Mouse (Mus musculus): ENCODE results near the gene Derl2. TPM values are rescaled to one million over a fixed set of nuclear protein-coding genes. Genes with fewer than 3 reads are reported as not detected.
A peak's percentile ranks its signal among the peaks of the same experiment; 100 is the strongest.

Gene Derl2
- polyA plus RNA-seq, 1 experiment from 2014 or later: 41.4 TPM

DNA sequence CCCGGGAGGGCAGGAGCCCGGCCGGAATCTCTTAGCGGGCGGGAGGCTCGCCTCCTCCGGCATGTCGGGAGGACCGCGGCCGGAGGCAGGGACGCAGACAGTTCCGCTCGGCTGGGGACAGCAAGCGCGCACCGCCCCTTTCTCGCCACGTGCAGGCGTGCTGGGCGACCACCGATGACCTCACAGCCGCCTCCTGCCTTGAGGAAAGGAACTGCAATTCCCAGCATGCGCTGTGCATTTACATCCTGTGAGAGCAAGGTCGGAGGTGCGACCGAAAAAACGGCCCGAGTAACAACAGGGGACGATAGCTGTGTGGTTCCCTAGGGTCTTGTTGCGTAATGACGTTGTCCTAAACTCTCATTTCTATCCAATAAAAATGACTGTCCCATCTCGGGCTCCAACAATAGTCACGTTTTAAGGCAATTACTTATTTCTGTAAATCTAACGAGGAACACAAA is 15.3 kb downstream of the Derl2 start, which contains the start of gene Dhx33:
TSS of gene Dhx33 (minus strand) at position 122 of the 458 bp plus-strand sequence.
- Histone ChIP-seq H3K9me3 (ENCODE audit: control insufficient read depth, low read length) (no peaks in the 10 kb centered on the region), H3K4me3 (ENCODE audit: low read depth, low read length) (peak within 1 kb of the TSS; percentile 96)
- WGBS: under 1% methylated on average over 27 of the region's 35 CpGs

DNA sequence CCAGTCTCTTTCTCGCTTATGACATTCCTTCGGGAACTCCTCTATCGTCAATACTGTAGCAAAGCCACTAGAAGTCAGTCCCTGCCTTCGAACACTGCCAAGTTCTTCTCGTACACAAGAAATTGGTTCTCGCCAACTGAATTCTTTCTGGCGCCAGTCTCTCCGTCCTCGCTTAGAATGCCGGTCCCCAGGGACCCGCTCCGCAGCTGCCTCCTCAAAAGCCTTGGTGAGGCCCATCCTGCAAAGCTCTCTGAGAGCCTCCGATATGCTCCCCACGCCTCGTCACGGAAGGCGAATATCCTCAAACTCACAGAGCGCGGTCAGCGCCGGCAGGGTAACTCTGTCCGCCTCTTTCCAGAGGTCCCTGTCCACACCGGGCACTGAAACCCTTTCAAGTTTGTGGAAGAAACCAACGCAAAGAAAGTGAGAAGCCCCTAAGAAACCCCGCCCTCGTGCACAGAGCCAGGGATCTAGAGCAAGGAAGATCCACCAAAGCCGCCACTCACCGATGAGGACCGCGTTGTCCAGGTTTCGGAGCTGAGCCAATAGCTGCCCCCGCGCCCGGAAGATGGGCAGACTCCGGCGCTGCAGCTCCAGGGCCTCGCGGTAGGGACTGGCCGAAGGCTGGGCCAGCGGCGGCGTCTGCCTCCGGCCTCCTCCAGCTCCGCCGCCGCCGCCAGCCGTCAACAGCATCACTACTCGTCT is 15.9 kb downstream of the Derl2 start:
- under 1% methylated on average over 39 of the region's 49 CpGs for WGBS
- H3K27me3 ChIP-seq (replicated peaks; ENCODE audit: control insufficient read depth, insufficient read depth, low read length): no peaks in the 10 kb centered on the region
- H3K4me3 ChIP-seq (ENCODE audit: low read depth, low read length): peak overlapping the region; percentile 96
- H3K36me3 ChIP-seq (ENCODE audit: control insufficient read depth, insufficient read depth, low read length): peaks cover 23% of the 10 kb centered on the region
- peak overlapping the region; percentile 69 for H3K4me2 ChIP-seq (ENCODE audit: low read depth, low read length)
- DNase-seq (ENCODE audit: low spot score): peak; percentile 76
- H3K9ac ChIP-seq (ENCODE audit: low read depth, low read length): peak overlapping the region; percentile 74
- ATAC-seq (ENCODE audit: low read depth): peak; percentile 76
- H3K27ac ChIP-seq (replicated peaks; ENCODE audit: low read depth, low read length): peak overlapping the region; percentile 54
- H3K9me3 ChIP-seq (ENCODE audit: control insufficient read depth, low read length): no peaks in the 10 kb centered on the region
- H3K4me1 ChIP-seq (ENCODE audit: control insufficient read depth, insufficient read depth, low read length): peaks cover 13% of the 10 kb centered on the region

More for the DNA sequence above, 15.3 kb downstream of the Derl2 start, which contains the start of gene Dhx33:
- ATAC-seq (ENCODE audit: low read depth) (peak; percentile 98), DNase-seq (ENCODE audit: low spot score) (peak; percentile 100)
- Histone ChIP-seq H3K4me1 (ENCODE audit: control insufficient read depth, insufficient read depth, low read length) (peaks cover 13% of the 10 kb centered on the region), H3K4me2 (ENCODE audit: low read depth, low read length) (peak within 1 kb of the TSS; percentile 69), H3K27ac (replicated peaks; ENCODE audit: low read depth, low read length) (peak within 1 kb of the TSS; percentile 68), H3K36me3 (ENCODE audit: control insufficient read depth, insufficient read depth, low read length) (peaks cover 21% of the 10 kb centered on the region), H3K9ac (ENCODE audit: low read depth, low read length) (peak within 1 kb of the TSS; percentile 74), H3K27me3 (replicated peaks; ENCODE audit: control insufficient read depth, insufficient read depth, low read length) (no peaks in the 10 kb centered on the region)

DNA sequence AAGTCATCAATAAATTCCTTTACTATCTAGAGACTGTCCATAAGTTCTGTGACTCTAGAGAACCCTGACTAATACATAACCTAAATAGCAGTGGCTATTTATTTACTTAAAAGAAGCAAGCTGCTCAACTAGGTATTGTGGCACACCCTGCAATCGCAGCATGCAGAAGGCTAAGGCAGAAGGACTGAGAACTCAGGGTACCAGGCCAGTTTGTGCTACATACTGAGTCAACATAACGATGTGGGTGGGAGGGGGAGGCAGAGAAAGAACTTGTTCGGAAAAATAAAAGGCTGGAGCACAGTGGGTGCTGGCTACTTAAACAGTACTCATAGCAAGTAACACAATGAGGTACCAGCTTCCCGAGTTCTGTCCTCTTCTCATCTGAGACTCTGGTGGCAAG is 18.5 kb downstream of the Derl2 start:
- Histone ChIP-seq H3K4me2 (ENCODE audit: low read depth, low read length) (no peak overlapping the region), H3K4me3 (ENCODE audit: low read depth, low read length) (no peak overlapping the region), H3K27ac (replicated peaks; ENCODE audit: low read depth, low read length) (no peak overlapping the region), H3K27me3 (replicated peaks; ENCODE audit: control insufficient read depth, insufficient read depth, low read length) (no peaks in the 10 kb centered on the region), H3K9ac (ENCODE audit: low read depth, low read length) (no peak overlapping the region), H3K4me1 (ENCODE audit: control insufficient read depth, insufficient read depth, low read length) (peaks cover 13% of the 10 kb centered on the region), H3K36me3 (ENCODE audit: control insufficient read depth, insufficient read depth, low read length) (peaks cover 42% of the 10 kb centered on the region), H3K9me3 (ENCODE audit: control insufficient read depth, low read length) (no peaks in the 10 kb centered on the region)
- WGBS: 93% methylated on average over 4 of the region's 4 CpGs
- DNase-seq (ENCODE audit: low spot score): no peak
- ATAC-seq (ENCODE audit: low read depth): no peak

- ATAC-seq (ENCODE audit: low read depth) (peak; percentile 98), DNase-seq (ENCODE audit: low spot score) (peak; percentile 92)
- Histone ChIP-seq H3K9ac (ENCODE audit: low read depth, low read length) (peak within 1 kb of the TSS; percentile 94), H3K4me3 (ENCODE audit: low read depth, low read length) (peak within 1 kb of the TSS; percentile 99), H3K4me1 (ENCODE audit: control insufficient read depth, insufficient read depth, low read length) (peaks cover 11% of the 10 kb centered on the region; the same call in 1 of the 2 replicates), H3K27me3 (replicated peaks; ENCODE audit: control insufficient read depth, insufficient read depth, low read length) (no peaks in the 10 kb centered on the region), H3K9me3 (ENCODE audit: control insufficient read depth, low read length) (no peaks in the 10 kb centered on the region), H3K27ac (replicated peaks; ENCODE audit: low read depth, low read length) (no peak within 1 kb of the TSS; the same call in 1 of the 2 replicates), H3K36me3 (ENCODE audit: control insufficient read depth, insufficient read depth, low read length) (peaks cover 64% of the 10 kb centered on the region), H3K4me2 (ENCODE audit: low read depth, low read length) (peak within 1 kb of the TSS; percentile 80)
- under 1% methylated on average over 37 of the region's 64 CpGs for WGBS
These were observed 36.9 kb downstream of the Derl2 start, which contains the start of gene C1qbp for GRCm38 (mm10) chr11:70982557-70983228. TSS of gene C1qbp (minus strand) at chr11:70983026.

DNA sequence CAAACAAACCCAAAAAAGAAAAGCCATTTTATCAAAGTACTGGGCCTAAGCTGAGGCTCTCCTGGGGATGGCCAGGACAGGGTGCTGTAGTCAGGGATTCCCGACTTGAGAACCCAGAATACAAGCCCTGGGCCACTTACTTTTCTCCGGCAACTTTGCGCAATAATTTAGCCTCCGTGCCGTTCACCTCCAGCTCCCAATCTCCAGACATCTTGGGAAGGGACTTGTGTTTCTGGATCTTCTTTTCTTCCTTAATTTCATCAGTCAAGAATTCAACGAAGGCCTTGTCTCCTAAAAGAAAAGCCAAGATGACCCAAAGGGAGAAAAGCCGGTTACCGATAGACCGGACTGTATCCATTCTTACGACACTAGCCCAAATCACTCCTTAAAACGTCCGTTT is 37.6 kb downstream of the Derl2 start:
- Histone ChIP-seq H3K9me3 (ENCODE audit: control insufficient read depth, low read length) (no peaks in the 10 kb centered on the region), H3K4me1 (ENCODE audit: control insufficient read depth, insufficient read depth, low read length) (peaks cover 11% of the 10 kb centered on the region; the same call in 1 of the 2 replicates), H3K4me2 (ENCODE audit: low read depth, low read length) (peak overlapping the region; percentile 80), H3K9ac (ENCODE audit: low read depth, low read length) (peak overlapping the region; percentile 94), H3K4me3 (ENCODE audit: low read depth, low read length) (peak overlapping the region; percentile 99), H3K27me3 (replicated peaks; ENCODE audit: control insufficient read depth, insufficient read depth, low read length) (no peaks in the 10 kb centered on the region), H3K27ac (replicated peaks; ENCODE audit: low read depth, low read length) (no peak overlapping the region), H3K36me3 (ENCODE audit: control insufficient read depth, insufficient read depth, low read length) (peaks cover 64% of the 10 kb centered on the region)
- 8% methylated on average over 12 of the region's 12 CpGs for WGBS
- DNase-seq (ENCODE audit: low spot score) (no peak), ATAC-seq (ENCODE audit: low read depth) (no peak)

DNA sequence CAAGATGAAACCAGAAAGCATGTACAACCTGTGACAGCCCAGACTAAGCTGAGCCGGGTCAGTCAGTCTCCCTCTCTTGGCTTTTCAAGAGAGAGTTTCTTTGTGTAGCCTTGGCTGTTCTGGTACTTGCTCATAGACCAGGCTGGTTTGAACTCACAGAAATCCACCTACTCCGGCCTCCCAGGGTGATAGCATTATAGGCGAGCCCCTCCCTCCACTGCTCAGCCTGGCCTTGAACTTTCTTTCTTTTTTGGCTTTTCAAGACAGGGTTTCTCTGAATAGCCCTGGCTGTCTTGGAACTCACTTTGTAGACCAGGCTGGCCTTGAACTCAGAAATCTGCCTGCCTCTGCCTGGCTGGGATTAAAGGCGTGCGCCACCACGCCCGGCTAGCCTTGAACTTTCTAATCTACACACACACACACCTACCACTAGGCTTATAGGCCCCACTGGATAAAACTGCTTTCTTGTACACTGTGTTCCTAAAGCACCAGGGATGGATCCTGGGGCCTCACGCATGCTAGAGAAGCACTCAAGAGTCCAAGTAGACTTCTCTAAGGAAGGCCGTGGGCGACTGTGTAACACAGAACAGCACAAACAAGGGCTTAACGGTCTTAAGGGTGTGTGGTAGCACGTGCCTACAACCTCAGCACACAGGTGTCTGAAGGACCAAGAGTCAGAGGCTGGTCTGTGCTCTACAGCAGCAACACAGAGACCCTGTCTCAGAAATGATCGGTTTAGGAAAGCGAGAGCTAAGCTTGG is 38.7 kb downstream of the Derl2 start:
- ATAC-seq (ENCODE audit: low read depth) (no peak), DNase-seq (ENCODE audit: low spot score) (no peak)
- Histone ChIP-seq H3K36me3 (ENCODE audit: control insufficient read depth, insufficient read depth, low read length) (peaks cover 64% of the 10 kb centered on the region), H3K4me2 (ENCODE audit: low read depth, low read length) (peak overlapping the region; percentile 80; the same call in 1 of the 2 replicates), H3K9me3 (ENCODE audit: control insufficient read depth, low read length) (no peaks in the 10 kb centered on the region), H3K9ac (ENCODE audit: low read depth, low read length) (0 out of 2 replicates have a peak overlapping the region, but pooled peaks have one; percentile 3), H3K4me3 (ENCODE audit: low read depth, low read length) (peak overlapping the region; percentile 99; the same call in 1 of the 2 replicates), H3K4me1 (ENCODE audit: control insufficient read depth, insufficient read depth, low read length) (peaks cover 11% of the 10 kb centered on the region; the same call in 1 of the 2 replicates), H3K27me3 (replicated peaks; ENCODE audit: control insufficient read depth, insufficient read depth, low read length) (no peaks in the 10 kb centered on the region), H3K27ac (replicated peaks; ENCODE audit: low read depth, low read length) (no peak overlapping the region)
- WGBS: 93% methylated on average over 14 of the region's 14 CpGs

- ATAC-seq (ENCODE audit: low read depth) (no peak), DNase-seq (ENCODE audit: low spot score) (no peak)
- Histone ChIP-seq H3K4me3 (ENCODE audit: low read depth, low read length) (no peak overlapping the region), H3K9me3 (ENCODE audit: control insufficient read depth, low read length) (no peaks in the 10 kb centered on the region), H3K4me2 (ENCODE audit: low read depth, low read length) (no peak overlapping the region), H3K4me1 (ENCODE audit: control insufficient read depth, insufficient read depth, low read length) (peaks cover 11% of the 10 kb centered on the region; the same call in 1 of the 2 replicates), H3K36me3 (ENCODE audit: control insufficient read depth, insufficient read depth, low read length) (peaks cover 64% of the 10 kb centered on the region), H3K27me3 (replicated peaks; ENCODE audit: control insufficient read depth, insufficient read depth, low read length) (no peaks in the 10 kb centered on the region), H3K9ac (ENCODE audit: low read depth, low read length) (no peak overlapping the region), H3K27ac (replicated peaks; ENCODE audit: low read depth, low read length) (no peak overlapping the region)
- 82% methylated on average over 6 of the region's 6 CpGs for WGBS
These were observed 39.4 kb downstream of the Derl2 start for GRCm38 (mm10) chr11:70980232-70980631.

GRCm38 (mm10) chr11:70977293-70977692 is 42.3 kb downstream of the Derl2 start:
- H3K9ac ChIP-seq (ENCODE audit: low read depth, low read length): no peak overlapping the region

More at GRCm38 (mm10) chr11:70977293-70977692, 42.3 kb downstream of the Derl2 start:
- Histone ChIP-seq H3K36me3 (ENCODE audit: control insufficient read depth, insufficient read depth, low read length) (peaks cover 81% of the 10 kb centered on the region), H3K4me3 (ENCODE audit: low read depth, low read length) (no peak overlapping the region), H3K9me3 (ENCODE audit: control insufficient read depth, low read length) (no peaks in the 10 kb centered on the region), H3K27ac (replicated peaks; ENCODE audit: low read depth, low read length) (no peak overlapping the region), H3K4me1 (ENCODE audit: control insufficient read depth, insufficient read depth, low read length) (peaks cover 11% of the 10 kb centered on the region; the same call in 1 of the 2 replicates), H3K4me2 (ENCODE audit: low read depth, low read length) (no peak overlapping the region), H3K27me3 (replicated peaks; ENCODE audit: control insufficient read depth, insufficient read depth, low read length) (no peaks in the 10 kb centered on the region)
- ATAC-seq (ENCODE audit: low read depth): no peak
- WGBS: 81% methylated on average over 6 of the region's 6 CpGs
- no peak for DNase-seq (ENCODE audit: low spot score)
